14 mouse cellular contexts compared by ENCODE assay signal in genomic region chr14:73410083-73410482, GRCm38 (mm10). TPM values are rescaled to one million over a fixed set of nuclear protein-coding genes. Genes with fewer than 3 reads are reported as not detected.
DNase-seq lines count a peak whose midpoint lies in the region; ATAC-seq and TF ChIP-seq lines count a peak whose summit lies in the region.
"Had no signal": no experiment of that assay in that cellular context is flagged by ENCODE, and none has a peak within 500 bp of the region (broad histone marks: within the 10 kb centered on the region; RNA-seq: fewer than 3 reads in every experiment).

No protein-coding gene starts in this region.

- DNase-seq in heart, adult 18-20 months: peak; percentile 48 to 78
- no peak for DNase-seq in heart, postnatal 10 days
- DNase-seq in Muller cell, postnatal 12 days (ENCODE audit: inconsistent ontology term): peak; percentile 76
- no peak for DNase-seq in T-cell, adult 2 months (ENCODE audit: low spot score)
- no peak for DNase-seq in cerebellum, adult 18-20 months
- no peak for DNase-seq in urinary bladder, adult 2 months (ENCODE audit: low spot score)
- DNase-seq: cerebellum, adult 9-10 months; heart, postnatal 4 days; thymus, adult 2 months had no signal

- H3K4me1 ChIP-seq in embryonic fibroblast, embryonic 13.5 days (ENCODE audit: control insufficient read depth, insufficient read depth, low read length): no peaks in the 10 kb centered on the region; the same call in 1 of the 2 replicates
- H3K4me1 ChIP-seq: lung, embryonic 15.5 days had no signal

- no peak for TF ChIP-seq CTCF in embryonic fibroblast, embryonic 13.5 days (IDR thresholded peaks at IDR 0.05; ENCODE audit: borderline replicate concordance, insufficient read depth, low read length)

- peak overlapping the region; percentile 36; the same call in 1 of the 2 replicates for H3K27ac ChIP-seq in embryonic fibroblast, embryonic 13.5 days (ENCODE audit: insufficient read depth, low read length)
- H3K27ac ChIP-seq: lung, embryonic 15.5 days had no signal

- intact Hi-C loops in heart, postnatal 10 days (cut with DNase I): no loop called here

- peak; percentile 95 for ATAC-seq in megakaryocyte, adult 5-6 weeks (ENCODE audit: poor library complexity, severe bottlenecking)
- ATAC-seq: intestine, embryonic 16.5 days had no signal

- no peak for TF ChIP-seq POLR2A in embryonic fibroblast, embryonic 13.5 days (IDR thresholded peaks at IDR 0.05; ENCODE audit: low read depth, low read length)

- H3K4me3 ChIP-seq in embryonic fibroblast, embryonic 13.5 days (ENCODE audit: insufficient read depth, low read length): no peak overlapping the region
- H3K4me3 ChIP-seq: embryonic facial prominence, embryonic 13.5 days; lung, embryonic 15.5 days had no signal

RNA-seq across cellular contexts. Expression of gene Itm2b, which starts 25.0 kb away (rescaled TPM):
- total RNA-seq in heart, adult 18-20 months (2021): 100 to 1,000 TPM; 736 to 802 TPM
- total RNA-seq in heart, postnatal 10 days (2021): 100 to 1,000 TPM; 625 to 643 TPM
- 570 and 658 TPM in 2 replicates for polyA plus RNA-seq in embryonic fibroblast, embryonic 13.5 days (2011; ENCODE audit: insufficient read length, low read depth, missing spikeins)
- total RNA-seq in megakaryocyte, adult 5-6 weeks (2015): 2,082 and 2,200 TPM in 2 replicates
- 1,839 and 1,925 TPM in 2 replicates for total RNA-seq in megakaryocyte, adult 5-6 weeks (2017)
- polyA plus RNA-seq in urinary bladder, adult 2 months (2012; rRNA removed): 1,620 and 1,700 TPM in 2 replicates

Comparison
In these comparisons a context has a peak if more than half of its experiments do, and no peak if none do; other contexts are left out.
1. DNase-seq: peak in heart, adult 18-20 months (2 of 2) and Muller cell, postnatal 12 days (single experiment); none in heart, postnatal 10 days (0 of 2), T-cell, adult 2 months (single experiment), cerebellum, adult 18-20 months (0 of 2) and urinary bladder, adult 2 months (single experiment).